Mouse (Mus musculus) CH12.LX (cell line): ENCODE results near the gene Rab10. TPM values are rescaled to one million over a fixed set of nuclear protein-coding genes. Genes with fewer than 3 reads are reported as not detected.

Experiments used
- DNase-seq: peaks from one replicate; pipeline ENCODE4 v3.0.0-alpha.2; 2013; ENCODE audit errors: extremely low read depth
- H3K27ac ChIP-seq: 2 replicates; pipeline ENCODE4 v1.5.1; 2012; ENCODE audit warnings: low read depth, mild to moderate bottlenecking, control low read depth, moderate library complexity; ENCODE audit not compliant: insufficient read depth
- H3K27me3 ChIP-seq: replicated peaks from 2 replicates; pipeline ENCODE3; 2012; ENCODE audit warnings: inconsistent platforms
- H3K36me3 ChIP-seq, 2 experiments: replicated peaks in 1 of 2; 2 replicates each; pipeline versions ENCODE3 to v1.6.1; 2012; ENCODE audit warnings: inconsistent platforms in 1 of 2, low read length in 1 of 2, mild to moderate bottlenecking in 1 of 2, mixed read lengths in 1 of 2, moderate library complexity in 1 of 2; ENCODE audit not compliant: control insufficient read depth in 1 of 2, insufficient read depth in 1 of 2
- H3K4me1 ChIP-seq, 2 experiments: 2 replicates each; pipeline ENCODE4 v1.6.1; 2012; ENCODE audit warnings: inconsistent platforms in 1 of 2, moderate library complexity in 1 of 2; ENCODE audit not compliant: insufficient read depth in 2 of 2, control insufficient read depth in 1 of 2
- H3K4me2 ChIP-seq: 2 replicates; pipeline ENCODE4 v1.6.1; 2012; ENCODE audit warnings: low read depth, mild to moderate bottlenecking, control low read depth; ENCODE audit not compliant: poor library complexity, insufficient read depth, severe bottlenecking
- H3K4me3 ChIP-seq, 3 experiments: fragments of 150-350 bp in 1 of 3; sonication (generic) in 1 of 3; replicated peaks in 1 of 3; 2 replicates each; pipeline versions ENCODE3 to v1.5.1; 2011 to 2012; ENCODE audit warnings: low read depth in 2 of 3, low read length in 2 of 3, mild to moderate bottlenecking in 2 of 3, moderate library complexity in 2 of 3, control low read depth in 1 of 3, improper control_type of control experiment in 1 of 3, inconsistent platforms in 1 of 3, mixed read lengths in 1 of 3; ENCODE audit not compliant: poor library complexity in 1 of 3
- H3K79me2 ChIP-seq: replicated peaks from 2 replicates; pipeline ENCODE4 v1.6.1; 2012; ENCODE audit warnings: mild to moderate bottlenecking, moderate library complexity; ENCODE audit not compliant: control insufficient read depth, poor library complexity, insufficient read depth, severe bottlenecking; ENCODE audit errors: extremely low read depth
- H3K9ac ChIP-seq: 2 replicates; pipeline ENCODE4 v1.6.1; 2012; ENCODE audit warnings: low read depth, mild to moderate bottlenecking, control low read depth, moderate library complexity; ENCODE audit not compliant: insufficient read depth
- H3K9me3 ChIP-seq: replicated peaks from 2 replicates; pipeline ENCODE3; 2012; ENCODE audit warnings: low read length, inconsistent platforms, mixed read lengths
- BHLHE40 ChIP-seq: IDR thresholded peaks from 2 replicates; pipeline ENCODE4 v1.6.1; 2011; ENCODE audit warnings: mild to moderate bottlenecking, low read depth, low read length, improper control_type of control experiment
- CHD2 ChIP-seq: IDR thresholded peaks from 2 replicates; pipeline ENCODE4 v1.6.1; 2011; ENCODE audit warnings: low read length, improper control_type of control experiment
- CTCF ChIP-seq, 2 experiments: IDR thresholded peaks in 1 of 2; conservative IDR thresholded peaks in 1 of 2; 2 replicates each; pipeline ENCODE4 v1.5.1; 2011 to 2012; ENCODE audit warnings: low read depth in 2 of 2, low read length in 2 of 2, improper control_type of control experiment in 1 of 2, inconsistent platforms in 1 of 2, mild to moderate bottlenecking in 1 of 2, moderate library complexity in 1 of 2
- ELF1 ChIP-seq: IDR thresholded peaks from 2 replicates; pipeline ENCODE4 v1.6.1; 2014; ENCODE audit warnings: low read depth, mild to moderate bottlenecking, inconsistent platforms, low read length, improper control_type of control experiment
- EP300 ChIP-seq: IDR thresholded peaks from 2 replicates; pipeline ENCODE4 v1.6.1; 2011; ENCODE audit warnings: low read length, improper control_type of control experiment
- GABPA ChIP-seq: IDR thresholded peaks from 2 replicates; pipeline ENCODE4 v1.6.1; 2012; ENCODE audit warnings: low read depth, low read length, improper control_type of control experiment, inconsistent platforms; ENCODE audit not compliant: insufficient replicate concordance
- JUND ChIP-seq: conservative IDR thresholded peaks from 2 replicates; pipeline ENCODE4 v1.6.1; 2011; ENCODE audit warnings: low read depth, low read length, improper control_type of control experiment
- KAT2A ChIP-seq: IDR thresholded peaks from 2 replicates; pipeline ENCODE4 v1.6.1; 2012; ENCODE audit warnings: low read length, improper control_type of control experiment, inconsistent platforms; ENCODE audit not compliant: insufficient replicate concordance
- MAFK ChIP-seq: IDR thresholded peaks from 2 replicates; pipeline ENCODE4 v1.6.1; 2011; ENCODE audit warnings: low read length, improper control_type of control experiment; ENCODE audit not compliant: insufficient replicate concordance
- MAX ChIP-seq: IDR thresholded peaks from 2 replicates; pipeline ENCODE4 v1.6.1; 2011; ENCODE audit warnings: low read length, improper control_type of control experiment
- MEF2A ChIP-seq: IDR thresholded peaks from 2 replicates; pipeline ENCODE4 v1.6.1; 2014; ENCODE audit warnings: low read depth, mild to moderate bottlenecking, inconsistent platforms, low read length, improper control_type of control experiment, borderline replicate concordance
- MXI1 ChIP-seq: IDR thresholded peaks from 2 replicates; pipeline ENCODE4 v1.6.1; 2011; ENCODE audit warnings: mild to moderate bottlenecking, low read depth, low read length, improper control_type of control experiment
- PAX5 ChIP-seq: IDR thresholded peaks from 2 replicates; pipeline ENCODE4 v1.6.1; 2012; ENCODE audit warnings: low read length, inconsistent platforms, mixed read lengths
- POLR2AphosphoS2 ChIP-seq: IDR thresholded peaks from 2 replicates; pipeline ENCODE4 v1.6.1; 2011; ENCODE audit warnings: low read depth, low read length, improper control_type of control experiment
- RAD21 ChIP-seq: IDR thresholded peaks from 2 replicates; pipeline ENCODE4 v1.6.1; 2011; ENCODE audit warnings: low read depth, mild to moderate bottlenecking, low read length, improper control_type of control experiment, moderate library complexity
- RCOR1 ChIP-seq: conservative IDR thresholded peaks from 2 replicates; pipeline ENCODE4 v1.6.1; 2012; ENCODE audit warnings: low read depth, mild to moderate bottlenecking, inconsistent platforms, low read length, improper control_type of control experiment
- SMC3 ChIP-seq: IDR thresholded peaks from 2 replicates; pipeline ENCODE4 v1.6.1; 2011; ENCODE audit warnings: low read depth, low read length, improper control_type of control experiment
- TBP ChIP-seq: conservative IDR thresholded peaks from 2 replicates; pipeline ENCODE4 v1.6.1; 2011; ENCODE audit warnings: low read depth, low read length, improper control_type of control experiment
- USF1 ChIP-seq: IDR thresholded peaks from 2 replicates; pipeline ENCODE4 v1.6.1; 2014; ENCODE audit warnings: low read depth, mild to moderate bottlenecking, inconsistent platforms, low read length, improper control_type of control experiment
- USF2 ChIP-seq: conservative IDR thresholded peaks from 2 replicates; pipeline ENCODE4 v1.6.1; 2011; ENCODE audit warnings: low read depth, low read length, improper control_type of control experiment
- ZKSCAN1 ChIP-seq: IDR thresholded peaks from 2 replicates; pipeline ENCODE4 v1.6.1; 2012; ENCODE audit warnings: low read depth, inconsistent platforms, low read length, improper control_type of control experiment, borderline replicate concordance
- ZNF384 ChIP-seq: IDR thresholded peaks from 2 replicates; pipeline ENCODE4 v1.6.1; 2012; ENCODE audit warnings: low read depth, low read length, improper control_type of control experiment, inconsistent platforms
- dilution Hi-C: fragments of 300-500 bp; cut with MboI; formaldehyde crosslinking; loops from 2 replicates; pipeline ENCODE4 v1.14.3; 2020; ENCODE audit warnings: low sequenced_read_pairs; ENCODE audit not compliant: extremely low pct_unique_long_range_greater_than_20kb, extremely low pct_ligation_motif_present
- in situ Hi-C: fragments of 300-500 bp; cut with MboI; formaldehyde crosslinking; loops from 3 replicates; pipeline ENCODE4 v1.14.3; 2019; ENCODE audit warnings: low sequenced_read_pairs, low pct_ligation_motif_present, low pct_unique_long_range_greater_than_20kb, mixed read lengths
- polyA plus RNA-seq: library from polyadenylated mRNA; unstranded; fragments of >175 nt; gene quantifications from 2 replicates; pipeline ENCODE4 v1.2.1, GENCODE M21; 2012; ENCODE audit warnings: low read depth; ENCODE audit not compliant: insufficient read length
- total RNA-seq, 2 experiments: library from RNA; depleted of rRNA; stranded (reverse); fragments of 300-350 nt in 1 of 2; fragments of >200 nt in 1 of 2; gene quantifications; 2 replicates each; pipeline ENCODE4 v1.2.3; 2012 to 2014

Rab10 gene
- total and polyA plus RNA-seq, 3 experiments = 60.1 to 111 (median 91.8) TPM

- no peak for DNase-seq
- H3K4me2 ChIP-seq = no peak overlapping the region
- H3K4me3 ChIP-seq = no peak overlapping the region
- H3K9ac ChIP-seq = no peak overlapping the region
- H3K27ac ChIP-seq = no peak overlapping the region
- peaks cover 4 to 33% of the 10 kb centered on the region in 2 experiments; a peak in 3 of 4 replicates for H3K4me1 ChIP-seq
- H3K79me2 ChIP-seq = peaks cover 83% of the 10 kb centered on the region
- no peak for TF ChIP-seq ELF1
- no peak for TF ChIP-seq MAX
- no peak for TF ChIP-seq TBP
- TF ChIP-seq POLR2AphosphoS2 = no peak
- H3K27me3 ChIP-seq = no peaks in the 10 kb centered on the region
- peaks cover 6 to 50% of the 10 kb centered on the region in 2 experiments for H3K36me3 ChIP-seq
- in situ Hi-C loops (no loop called here), dilution Hi-C loops (no loop called here)
- H3K9me3 ChIP-seq = peaks cover 2% of the 10 kb centered on the region
These were observed 17.9 kb downstream of the Rab10 start for GRCm38 (mm10) chr12:3291849-3292248.

- Histone ChIP-seq H3K4me1 (peaks cover 4 to 29% of the 10 kb centered on the region in 2 experiments; a peak in 3 of 4 replicates), H3K4me2 (no peak overlapping the region), H3K27me3 (no peaks in the 10 kb centered on the region), H3K36me3 (peaks cover 6 to 43% of the 10 kb centered on the region in 2 experiments), H3K27ac (no peak overlapping the region), H3K9me3 (peaks cover 2% of the 10 kb centered on the region), H3K9ac (no peak overlapping the region), H3K79me2 (peaks cover 82% of the 10 kb centered on the region), H3K4me3 (no peak overlapping the region)
- in situ Hi-C loops = no loop called here
- DNase-seq = no peak
- dilution Hi-C loops = no loop called here
- TF ChIP-seq ZNF384 (no peak), JUND (no peak), RCOR1 (no peak), MXI1 (no peak), SMC3 (no peak), USF2 (no peak), GABPA (no peak), USF1 (no peak)
These were observed 18.7 kb downstream of the Rab10 start for GRCm38 (mm10) chr12:3291038-3291437.

GRCm38 (mm10) chr12:3288440-3288839, 21.3 kb downstream of the Rab10 start:
- Histone ChIP-seq H3K9me3 (peaks cover 2% of the 10 kb centered on the region), H3K27ac (no peak overlapping the region), H3K4me2 (no peak overlapping the region), H3K9ac (no peak overlapping the region), H3K4me1 (peaks cover 9 to 51% of the 10 kb centered on the region in 2 experiments; a peak in 3 of 4 replicates), H3K27me3 (no peaks in the 10 kb centered on the region), H3K36me3 (peaks cover 6 to 27% of the 10 kb centered on the region in 2 experiments), H3K79me2 (peaks cover 80% of the 10 kb centered on the region), H3K4me3 (no peak overlapping the region)
- no peak for TF ChIP-seq PAX5
- TF ChIP-seq MEF2A = no peak
- TF ChIP-seq MAFK = no peak
- TF ChIP-seq ZKSCAN1 = no peak
- no peak for TF ChIP-seq EP300
- TF ChIP-seq RAD21 = no peak
- TF ChIP-seq KAT2A = no peak
- no peak for TF ChIP-seq CHD2
- TF ChIP-seq USF1 = no peak
- TF ChIP-seq CTCF (conservative IDR thresholded peaks at IDR 0.05 in 1 of 2, IDR thresholded peaks at IDR 0.05 in 1 of 2; ENCODE audit: low read depth in 2 of 2, low read length in 2 of 2) = no peak
- TF ChIP-seq BHLHE40 = no peak
- no peak for TF ChIP-seq ZNF384
- in situ Hi-C loops = no loop called here
- DNase-seq = no peak
- dilution Hi-C loops = no loop called here
